Mouse (Mus musculus) CH12.LX (cell line): ENCODE results near the gene Csnk2b. TPM values are rescaled to one million over a fixed set of nuclear protein-coding genes. Genes with fewer than 3 reads are reported as not detected.

Source experiments
- DNase-seq: peaks from one replicate; pipeline ENCODE4 v3.0.0-alpha.2; 2013; ENCODE audit errors: extremely low read depth
- H3K27ac ChIP-seq: 2 replicates; pipeline ENCODE4 v1.5.1; 2012; ENCODE audit warnings: low read depth, mild to moderate bottlenecking, control low read depth, moderate library complexity; ENCODE audit not compliant: insufficient read depth
- H3K27me3 ChIP-seq: replicated peaks from 2 replicates; pipeline ENCODE3; 2012; ENCODE audit warnings: inconsistent platforms
- H3K36me3 ChIP-seq, 2 experiments: replicated peaks in 1 of 2; 2 replicates each; pipeline versions ENCODE3 to v1.6.1; 2012; ENCODE audit warnings: inconsistent platforms in 1 of 2, low read length in 1 of 2, mild to moderate bottlenecking in 1 of 2, mixed read lengths in 1 of 2, moderate library complexity in 1 of 2; ENCODE audit not compliant: control insufficient read depth in 1 of 2, insufficient read depth in 1 of 2
- H3K4me1 ChIP-seq, 2 experiments: 2 replicates each; pipeline ENCODE4 v1.6.1; 2012; ENCODE audit warnings: inconsistent platforms in 1 of 2, moderate library complexity in 1 of 2; ENCODE audit not compliant: insufficient read depth in 2 of 2, control insufficient read depth in 1 of 2
- H3K4me2 ChIP-seq: 2 replicates; pipeline ENCODE4 v1.6.1; 2012; ENCODE audit warnings: low read depth, mild to moderate bottlenecking, control low read depth; ENCODE audit not compliant: poor library complexity, insufficient read depth, severe bottlenecking
- H3K4me3 ChIP-seq, 3 experiments: fragments of 150-350 bp in 1 of 3; sonication (generic) in 1 of 3; replicated peaks in 1 of 3; 2 replicates each; pipeline versions ENCODE3 to v1.5.1; 2011 to 2012; ENCODE audit warnings: low read depth in 2 of 3, low read length in 2 of 3, mild to moderate bottlenecking in 2 of 3, moderate library complexity in 2 of 3, control low read depth in 1 of 3, improper control_type of control experiment in 1 of 3, inconsistent platforms in 1 of 3, mixed read lengths in 1 of 3; ENCODE audit not compliant: poor library complexity in 1 of 3
- H3K79me2 ChIP-seq: replicated peaks from 2 replicates; pipeline ENCODE4 v1.6.1; 2012; ENCODE audit warnings: mild to moderate bottlenecking, moderate library complexity; ENCODE audit not compliant: control insufficient read depth, poor library complexity, insufficient read depth, severe bottlenecking; ENCODE audit errors: extremely low read depth
- H3K9ac ChIP-seq: 2 replicates; pipeline ENCODE4 v1.6.1; 2012; ENCODE audit warnings: low read depth, mild to moderate bottlenecking, control low read depth, moderate library complexity; ENCODE audit not compliant: insufficient read depth
- H3K9me3 ChIP-seq: replicated peaks from 2 replicates; pipeline ENCODE3; 2012; ENCODE audit warnings: low read length, inconsistent platforms, mixed read lengths
- E2F4 ChIP-seq: IDR thresholded peaks from 2 replicates; pipeline ENCODE4 v1.6.1; 2011; ENCODE audit warnings: low read depth, low read length, improper control_type of control experiment; ENCODE audit not compliant: insufficient replicate concordance
- JUND ChIP-seq: conservative IDR thresholded peaks from 2 replicates; pipeline ENCODE4 v1.6.1; 2011; ENCODE audit warnings: low read depth, low read length, improper control_type of control experiment
- MAFK ChIP-seq: IDR thresholded peaks from 2 replicates; pipeline ENCODE4 v1.6.1; 2011; ENCODE audit warnings: low read length, improper control_type of control experiment; ENCODE audit not compliant: insufficient replicate concordance
- MAX ChIP-seq: IDR thresholded peaks from 2 replicates; pipeline ENCODE4 v1.6.1; 2011; ENCODE audit warnings: low read length, improper control_type of control experiment
- MAZ ChIP-seq: IDR thresholded peaks from 2 replicates; pipeline ENCODE4 v1.6.1; 2012; ENCODE audit warnings: low read depth, mild to moderate bottlenecking, inconsistent platforms, low read length, improper control_type of control experiment, moderate library complexity
- NRF1 ChIP-seq: IDR thresholded peaks from 2 replicates; pipeline ENCODE4 v1.6.1; 2014; ENCODE audit warnings: low read depth, mild to moderate bottlenecking, inconsistent platforms, low read length, improper control_type of control experiment, moderate library complexity
- TBP ChIP-seq: conservative IDR thresholded peaks from 2 replicates; pipeline ENCODE4 v1.6.1; 2011; ENCODE audit warnings: low read depth, low read length, improper control_type of control experiment
- UBTF ChIP-seq: IDR thresholded peaks from 2 replicates; pipeline ENCODE4 v1.6.1; 2012; ENCODE audit warnings: low read depth, mild to moderate bottlenecking, inconsistent platforms, low read length, improper control_type of control experiment, moderate library complexity
- dilution Hi-C: fragments of 300-500 bp; cut with MboI; formaldehyde crosslinking; loops from 2 replicates; pipeline ENCODE4 v1.14.3; 2020; ENCODE audit warnings: low sequenced_read_pairs; ENCODE audit not compliant: extremely low pct_unique_long_range_greater_than_20kb, extremely low pct_ligation_motif_present
- in situ Hi-C: fragments of 300-500 bp; cut with MboI; formaldehyde crosslinking; loops from 3 replicates; pipeline ENCODE4 v1.14.3; 2019; ENCODE audit warnings: low sequenced_read_pairs, low pct_ligation_motif_present, low pct_unique_long_range_greater_than_20kb, mixed read lengths
- polyA plus RNA-seq: library from polyadenylated mRNA; unstranded; fragments of >175 nt; gene quantifications from 2 replicates; pipeline ENCODE4 v1.2.1, GENCODE M21; 2012; ENCODE audit warnings: low read depth; ENCODE audit not compliant: insufficient read length
- total RNA-seq, 2 experiments: library from RNA; depleted of rRNA; stranded (reverse); fragments of 300-350 nt in 1 of 2; fragments of >200 nt in 1 of 2; gene quantifications; 2 replicates each; pipeline ENCODE4 v1.2.3; 2012 to 2014

Csnk2b gene
- total and polyA plus RNA-seq, 3 experiments, result 89.3 to 348 (median 130) TPM

- Histone ChIP-seq H3K4me3 (no peak overlapping the region), H3K9ac (no peak overlapping the region), H3K79me2 (no peaks in the 10 kb centered on the region), H3K36me3 (no peaks in the 10 kb centered on the region), H3K4me2 (no peak overlapping the region), H3K27ac (no peak overlapping the region), H3K27me3 (no peaks in the 10 kb centered on the region), H3K4me1 (0 out of 4 replicates have a peak, but pooled peaks cover 2 to 4% of the 10 kb centered on the region in 2 experiments), H3K9me3 (no peaks in the 10 kb centered on the region)
- in situ Hi-C loops (no loop called here), dilution Hi-C loops (no loop called here)
- no peak for DNase-seq
- TF ChIP-seq TBP, result no peak
- no peak for TF ChIP-seq NRF1
- TF ChIP-seq JUND, result no peak
- TF ChIP-seq MAZ, result no peak
- no peak for TF ChIP-seq MAFK
- no peak for TF ChIP-seq UBTF
Observed at GRCm38 (mm10) chr17:35070556-35071229, 51.2 kb downstream of the Csnk2b start.

GRCm38 (mm10) chr17:35068213-35068914 lies 53.5 kb downstream of the Csnk2b start:
- TF ChIP-seq E2F4, result no peak
- TF ChIP-seq MAX, result no peak
- H3K4me2 ChIP-seq, result no peak overlapping the region
- dilution Hi-C loops, result no loop called here
- no peaks in the 10 kb centered on the region for H3K9me3 ChIP-seq
- no peak overlapping the region for H3K9ac ChIP-seq
- H3K27ac ChIP-seq, result no peak overlapping the region
- no peak overlapping the region for H3K4me3 ChIP-seq
- H3K4me1 ChIP-seq, result 0 out of 4 replicates have a peak, but pooled peaks cover 2 to 4% of the 10 kb centered on the region in 2 experiments
- in situ Hi-C loops, result loop anchor here (5.0 kb wide), 1 partner anchor 46 kb away; no protein-coding TSS in a partner anchor
- DNase-seq, result no peak
- peaks cover 0 to 12% of the 10 kb centered on the region in 2 experiments for H3K36me3 ChIP-seq
- no peaks in the 10 kb centered on the region for H3K79me2 ChIP-seq
- no peaks in the 10 kb centered on the region for H3K27me3 ChIP-seq

Other genes with a start within 250 kb of the Csnk2b start
Only the 20 nearest of the 42 such genes appear.
- gene Msh5, start 75.3 kb downstream of the Csnk2b start, total RNA-seq (2012; rRNA removed), result 11.5 and 13.1 TPM in 2 replicates
- 6.1 and 7.6 TPM in 2 replicates for gene Msh5, start 75.3 kb downstream of the Csnk2b start, total RNA-seq (2014; rRNA removed)
- 10.6 and 12.1 TPM in 2 replicates for gene Msh5, start 75.3 kb downstream of the Csnk2b start, polyA plus RNA-seq
- 182 and 198 TPM in 2 replicates for gene Clic1, start 72.1 kb downstream of the Csnk2b start, total RNA-seq (2012; rRNA removed)
- gene Clic1, start 72.1 kb downstream of the Csnk2b start, total RNA-seq (2014; rRNA removed), result 111 and 114 TPM in 2 replicates
- 160 and 163 TPM in 2 replicates for gene Clic1, start 72.1 kb downstream of the Csnk2b start, polyA plus RNA-seq
- gene Ddah2, start 63.0 kb downstream of the Csnk2b start, total RNA-seq (2012; rRNA removed), result 3.4 and 4.3 TPM in 2 replicates
- gene Ddah2, start 63.0 kb downstream of the Csnk2b start, total RNA-seq (2014; rRNA removed), result 0.94 and 1.4 TPM in 2 replicates
- gene Ddah2, start 63.0 kb downstream of the Csnk2b start, polyA plus RNA-seq, result 4.8 and 6.3 TPM in 2 replicates
- gene Ly6g6c, start 56.7 kb downstream of the Csnk2b start, total RNA-seq (2012; rRNA removed), result not detected in 2 replicates
- not detected in 2 replicates for gene Ly6g6c, start 56.7 kb downstream of the Csnk2b start, total RNA-seq (2014; rRNA removed)
- 0.30 and 0.42 TPM in 2 replicates for gene Ly6g6c, start 56.7 kb downstream of the Csnk2b start, polyA plus RNA-seq
- gene Mpig6b, start 55.9 kb downstream of the Csnk2b start, total RNA-seq (2012; rRNA removed), result not detected in 2 replicates
- gene Mpig6b, start 55.9 kb downstream of the Csnk2b start, total RNA-seq (2014; rRNA removed), result not detected in 2 replicates
- 0.10 TPM in 1 of 2 replicates, not detected in the other for gene Mpig6b, start 55.9 kb downstream of the Csnk2b start, polyA plus RNA-seq
- gene Ly6g6e, start 45.2 kb downstream of the Csnk2b start, total RNA-seq (2012; rRNA removed), result not detected in 2 replicates
- not detected in 2 replicates for gene Ly6g6e, start 45.2 kb downstream of the Csnk2b start, total RNA-seq (2014; rRNA removed)
- gene Ly6g6e, start 45.2 kb downstream of the Csnk2b start, polyA plus RNA-seq, result not detected in 2 replicates
- gene Ly6g6d, start 44.0 kb downstream of the Csnk2b start, total RNA-seq (2012; rRNA removed), result not detected in 2 replicates
- not detected in 2 replicates for gene Ly6g6d, start 44.0 kb downstream of the Csnk2b start, total RNA-seq (2014; rRNA removed)
- gene Ly6g6d, start 44.0 kb downstream of the Csnk2b start, polyA plus RNA-seq, result 0.44 and 0.46 TPM in 2 replicates
- gene Ly6g6f, start 36.4 kb downstream of the Csnk2b start, total RNA-seq (2012; rRNA removed), result not detected in 2 replicates
- 0.22 and 0.54 TPM in 2 replicates for gene Ly6g6f, start 36.4 kb downstream of the Csnk2b start, total RNA-seq (2014; rRNA removed)
- gene Ly6g6f, start 36.4 kb downstream of the Csnk2b start, polyA plus RNA-seq, result 0.29 and 0.67 TPM in 2 replicates
- 15.3 and 16.2 TPM in 2 replicates for gene Abhd16a, start 32.8 kb downstream of the Csnk2b start, total RNA-seq (2012; rRNA removed)
- gene Abhd16a, start 32.8 kb downstream of the Csnk2b start, total RNA-seq (2014; rRNA removed), result 11.7 and 16.6 TPM in 2 replicates
- 10.7 and 11.6 TPM in 2 replicates for gene Abhd16a, start 32.8 kb downstream of the Csnk2b start, polyA plus RNA-seq
- gene Ly6g5c, start 13.8 kb downstream of the Csnk2b start, total RNA-seq (2012; rRNA removed), result not detected in 2 replicates
- not detected in 2 replicates for gene Ly6g5c, start 13.8 kb downstream of the Csnk2b start, total RNA-seq (2014; rRNA removed)
- gene Ly6g5c, start 13.8 kb downstream of the Csnk2b start, polyA plus RNA-seq, result not detected in 2 replicates
- 0.30 and 0.50 TPM in 2 replicates for gene Ly6g5b, start 6.6 kb downstream of the Csnk2b start, total RNA-seq (2012; rRNA removed)
- gene Ly6g5b, start 6.6 kb downstream of the Csnk2b start, total RNA-seq (2014; rRNA removed), result 0.88 and 0.91 TPM in 2 replicates
- 1.0 and 1.1 TPM in 2 replicates for gene Ly6g5b, start 6.6 kb downstream of the Csnk2b start, polyA plus RNA-seq
- gene Gpank1, start 598 bp downstream of the Csnk2b start, total RNA-seq (2012; rRNA removed), result 42.7 and 43.0 TPM in 2 replicates
- 32.6 and 36.6 TPM in 2 replicates for gene Gpank1, start 598 bp downstream of the Csnk2b start, total RNA-seq (2014; rRNA removed)
- 32.5 and 33.6 TPM in 2 replicates for gene Gpank1, start 598 bp downstream of the Csnk2b start, polyA plus RNA-seq
- gene D17H6S53E, start 4.3 kb upstream of the Csnk2b start, total RNA-seq (2012; rRNA removed), result 15.6 and 17.0 TPM in 2 replicates
- 8.8 and 11.9 TPM in 2 replicates for gene D17H6S53E, start 4.3 kb upstream of the Csnk2b start, total RNA-seq (2014; rRNA removed)
- 8.7 and 13.8 TPM in 2 replicates for gene D17H6S53E, start 4.3 kb upstream of the Csnk2b start, polyA plus RNA-seq
- 0.21 TPM in 1 of 2 replicates, not detected in the other for gene Apom, start 10.0 kb upstream of the Csnk2b start, total RNA-seq (2012; rRNA removed)
- not detected in 2 replicates for gene Apom, start 10.0 kb upstream of the Csnk2b start, total RNA-seq (2014; rRNA removed)
- gene Apom, start 10.0 kb upstream of the Csnk2b start, polyA plus RNA-seq, result 0.39 and 0.41 TPM in 2 replicates
- 73.0 and 73.7 TPM in 2 replicates for gene Bag6, start 13.1 kb upstream of the Csnk2b start, total RNA-seq (2012; rRNA removed)
- gene Bag6, start 13.1 kb upstream of the Csnk2b start, total RNA-seq (2014; rRNA removed), result 21.7 and 26.0 TPM in 2 replicates
- 133 and 152 TPM in 2 replicates for gene Bag6, start 13.1 kb upstream of the Csnk2b start, polyA plus RNA-seq
- 80.4 and 87.1 TPM in 2 replicates for gene Prrc2a, start 42.8 kb upstream of the Csnk2b start, total RNA-seq (2012; rRNA removed)
- 27.8 and 31.3 TPM in 2 replicates for gene Prrc2a, start 42.8 kb upstream of the Csnk2b start, total RNA-seq (2014; rRNA removed)
- gene Prrc2a, start 42.8 kb upstream of the Csnk2b start, polyA plus RNA-seq, result 234 and 313 TPM in 2 replicates
- 7.0 and 14.7 TPM in 2 replicates for gene Aif1, start 54.0 kb upstream of the Csnk2b start, total RNA-seq (2012; rRNA removed)
- 14.1 and 15.5 TPM in 2 replicates for gene Aif1, start 54.0 kb upstream of the Csnk2b start, total RNA-seq (2014; rRNA removed)
- 14.7 and 19.7 TPM in 2 replicates for gene Aif1, start 54.0 kb upstream of the Csnk2b start, polyA plus RNA-seq
- gene Lst1, start 66.4 kb upstream of the Csnk2b start, total RNA-seq (2012; rRNA removed), result 6.0 and 8.4 TPM in 2 replicates
- 2.9 and 4.4 TPM in 2 replicates for gene Lst1, start 66.4 kb upstream of the Csnk2b start, total RNA-seq (2014; rRNA removed)
- 8.5 and 9.0 TPM in 2 replicates for gene Lst1, start 66.4 kb upstream of the Csnk2b start, polyA plus RNA-seq
- gene Ltb, start 72.4 kb upstream of the Csnk2b start, total RNA-seq (2012; rRNA removed), result 120 and 150 TPM in 2 replicates
- gene Ltb, start 72.4 kb upstream of the Csnk2b start, total RNA-seq (2014; rRNA removed), result 228 and 234 TPM in 2 replicates
- 263 and 267 TPM in 2 replicates for gene Ltb, start 72.4 kb upstream of the Csnk2b start, polyA plus RNA-seq
- 18.8 and 28.0 TPM in 2 replicates for gene Tnf, start 80.0 kb upstream of the Csnk2b start, total RNA-seq (2012; rRNA removed)
- gene Tnf, start 80.0 kb upstream of the Csnk2b start, total RNA-seq (2014; rRNA removed), result 19.0 and 20.8 TPM in 2 replicates
- gene Tnf, start 80.0 kb upstream of the Csnk2b start, polyA plus RNA-seq, result 25.2 and 28.3 TPM in 2 replicates